In the genomic region with DNA sequence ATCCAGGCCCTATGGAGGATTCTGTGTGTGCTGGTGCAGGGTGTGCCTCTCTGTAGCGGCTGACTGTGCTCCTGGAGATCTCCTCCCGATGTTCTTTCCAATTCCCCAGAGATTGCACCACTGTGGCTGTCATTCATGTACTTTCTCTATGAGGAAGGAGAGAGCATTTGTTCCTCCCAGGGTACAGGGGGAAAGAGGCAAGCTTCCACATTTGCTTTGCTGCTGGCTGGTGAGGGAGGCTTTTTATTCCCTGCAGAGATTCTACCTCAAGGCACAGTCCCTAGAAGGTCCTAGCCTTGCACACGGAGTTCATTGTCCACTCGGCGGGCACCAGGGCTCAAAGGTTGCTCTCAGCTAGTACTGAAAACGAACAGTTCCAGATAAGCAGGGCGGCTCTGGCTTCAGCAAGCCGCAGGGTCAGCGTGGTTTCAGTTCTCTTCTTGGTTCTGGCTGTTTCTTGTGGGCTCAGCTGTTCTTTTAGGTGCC, we compare ENCODE assay signal across 9 mouse cellular contexts. TPM values are rescaled to one million over a fixed set of nuclear protein-coding genes. Genes with fewer than 3 reads are reported as not detected.
DNase-seq lines count a peak whose midpoint lies in the region; ATAC-seq lines count a peak whose summit lies in the region.
"Had no signal": no experiment of that assay in that cellular context is flagged by ENCODE, and none has a peak within 500 bp of the region (broad histone marks: within the 10 kb centered on the region; RNA-seq: fewer than 3 reads in every experiment).

No protein-coding gene starts in this region.

- H3K4me1 ChIP-seq in hindbrain, embryonic 10.5 days (replicated peaks), result 0 out of 2 replicates have a peak, but pooled peaks cover 4% of the 10 kb centered on the region
- no peaks in the 10 kb centered on the region for H3K4me1 ChIP-seq in forebrain, embryonic 15.5 days

- WGBS in hindbrain, embryonic 10.5 days, result 69% methylated on average over 9 of the region's 9 CpGs
- 79% methylated on average over 9 of the region's 9 CpGs for WGBS in forebrain, embryonic 15.5 days

- no peak overlapping the region for H3K4me2 ChIP-seq in forebrain, embryonic 15.5 days (replicated peaks)
- H3K4me2 ChIP-seq: limb, embryonic 13.5 days had no signal

- DNase-seq in layer of hippocampus, adult 11-12 months (ENCODE audit: low spot score), result peak; percentile 41
- no peak for DNase-seq in layer of hippocampus, adult 8-10 months (ENCODE audit: low spot score in 2 of 2)
- DNase-seq in heart, adult 18-20 months, result peak; percentile 80 to 89
- peak; percentile 79 for DNase-seq in kidney, postnatal 14 days
- DNase-seq in lung, postnatal 25 days (ENCODE audit: low spot score), result peak; percentile 51
- no peak for DNase-seq in hindbrain, embryonic 10.5 days (ENCODE audit: low spot score)
- no peak for DNase-seq in cerebellum, adult 11-12 months

- H3K9ac ChIP-seq in forebrain, embryonic 15.5 days (replicated peaks), result no peak overlapping the region
- H3K9ac ChIP-seq: limb, embryonic 13.5 days had no signal

- no peaks in the 10 kb centered on the region for H3K9me3 ChIP-seq in hindbrain, embryonic 10.5 days
- H3K9me3 ChIP-seq in forebrain, embryonic 15.5 days, result no peaks in the 10 kb centered on the region
- H3K9me3 ChIP-seq: limb, embryonic 13.5 days had no signal

- ATAC-seq in forebrain, embryonic 15.5 days (replicated peaks), result no peak

- H3K4me3 ChIP-seq in hindbrain, embryonic 10.5 days, result no peak overlapping the region
- no peak overlapping the region for H3K4me3 ChIP-seq in forebrain, embryonic 15.5 days
- H3K4me3 ChIP-seq: limb, embryonic 13.5 days had no signal

- no peak overlapping the region for H3K27ac ChIP-seq in hindbrain, embryonic 10.5 days
- H3K27ac ChIP-seq in forebrain, embryonic 15.5 days (replicated peaks), result no peak overlapping the region
- H3K27ac ChIP-seq: limb, embryonic 13.5 days had no signal

- H3K27me3 ChIP-seq in hindbrain, embryonic 10.5 days (ENCODE audit: insufficient read depth, poor library complexity, severe bottlenecking), result no peaks in the 10 kb centered on the region
- H3K27me3 ChIP-seq in forebrain, embryonic 15.5 days, result no peaks in the 10 kb centered on the region
- H3K27me3 ChIP-seq: limb, embryonic 13.5 days had no signal

- no peaks in the 10 kb centered on the region for H3K36me3 ChIP-seq in hindbrain, embryonic 10.5 days
- H3K36me3 ChIP-seq in forebrain, embryonic 15.5 days, result no peaks in the 10 kb centered on the region
- H3K36me3 ChIP-seq: limb, embryonic 13.5 days had no signal

RNA-seq across cellular contexts. Expression of a gene that starts 28.5 kb away (rescaled TPM):
- total RNA-seq in layer of hippocampus, adult 8-10 months (2022), result 1 to 10 TPM in 3 of 4 experiments, under 1 TPM in 1; 0.99 to 2.2 (median 1.6) TPM
- total RNA-seq in heart, adult 18-20 months (2021), result 10 to 100 TPM; 22.8 to 26.2 TPM
- 0.73 and 1.7 TPM in 2 replicates for polyA plus RNA-seq in hindbrain, embryonic 10.5 days (2016; fragmentation: Nextera tagmentation; extraction: Ambion mirVana)
- polyA plus RNA-seq in forebrain, embryonic 15.5 days (2015; fragmentation: Nextera tagmentation; extraction: Ambion mirVana), result 3.5 and 4.1 TPM in 2 replicates

RNA-seq across cellular contexts. Expression of a gene that starts 47.3 kb away (rescaled TPM):
- total RNA-seq in layer of hippocampus, adult 8-10 months (2022), result 10 to 100 TPM; 72.8 to 92.5 (median 82.8) TPM
- total RNA-seq in heart, adult 18-20 months (2021), result 10 to 100 TPM; 43.8 to 46.3 TPM
- 22.2 and 22.8 TPM in 2 replicates for polyA plus RNA-seq in hindbrain, embryonic 10.5 days (2016; fragmentation: Nextera tagmentation; extraction: Ambion mirVana)
- 36.1 and 41.1 TPM in 2 replicates for polyA plus RNA-seq in forebrain, embryonic 15.5 days (2015; fragmentation: Nextera tagmentation; extraction: Ambion mirVana)

Comparison
In these comparisons a context has a peak if more than half of its experiments do, and no peak if none do; other contexts are left out.
1. DNase-seq: peak in layer of hippocampus, adult 11-12 months (single experiment), heart, adult 18-20 months (2 of 2), kidney, postnatal 14 days (single experiment) and lung, postnatal 25 days (single experiment); none in layer of hippocampus, adult 8-10 months (0 of 2), hindbrain, embryonic 10.5 days (single experiment) and cerebellum, adult 11-12 months (single experiment).
2. RNA of a gene that starts 28.5 kb away (total RNA-seq): 22.8 to 26.2 TPM in heart, adult 18-20 months; 0.99 to 2.2 TPM in layer of hippocampus, adult 8-10 months; every median in the first group is over 4 times any median in the second.